Mouse (Mus musculus) adrenal gland, postnatal 25 days (tissue): ENCODE data around the gene Prkce. TPM values are rescaled to one million over a fixed set of nuclear protein-coding genes. Genes with fewer than 3 reads are reported as not detected.

Experiments used
- DNase-seq: peaks from one replicate; pipeline ENCODE4 v3.0.0; 2021; ENCODE audit warnings: mixed read lengths
- total RNA-seq: library from RNA; stranded (reverse); gene quantifications from 2 replicates; pipeline ENCODE4 v1.2.3, GENCODE M21; 2021

Gene Prkce
- total RNA-seq, 1 experiment from 2014 or later: 25.8 TPM

GRCm38 (mm10) chr17:86302266-86302665 lies 134.7 kb downstream of the Prkce start:
- peak; percentile 26 for DNase-seq

- DNase-seq: no peak
Observed at GRCm38 (mm10) chr17:86302861-86303331, 135.3 kb downstream of the Prkce start.

- DNase-seq: no peak
Observed at GRCm38 (mm10) chr17:86303401-86304243, 136.0 kb downstream of the Prkce start.

GRCm38 (mm10) chr17:86304923-86305630 lies 137.5 kb downstream of the Prkce start:
- no peak for DNase-seq

- DNase-seq: no peak
Observed at GRCm38 (mm10) chr17:86306161-86306560, 138.6 kb downstream of the Prkce start.

GRCm38 (mm10) chr17:86313413-86314139 lies 146.0 kb downstream of the Prkce start:
- DNase-seq: no peak

- DNase-seq: no peak
Observed at GRCm38 (mm10) chr17:86315874-86316273, 148.3 kb downstream of the Prkce start.

GRCm38 (mm10) chr17:86316771-86317170 lies 149.2 kb downstream of the Prkce start:
- DNase-seq: no peak

- no peak for DNase-seq
Observed at GRCm38 (mm10) chr17:86317197-86317596, 149.6 kb downstream of the Prkce start.

GRCm38 (mm10) chr17:86319967-86320602 lies 152.5 kb downstream of the Prkce start:
- no peak for DNase-seq

- DNase-seq: no peak
Observed at GRCm38 (mm10) chr17:86322840-86323239, 155.3 kb downstream of the Prkce start.

- DNase-seq: no peak
Observed at GRCm38 (mm10) chr17:86323310-86323709, 155.7 kb downstream of the Prkce start.

GRCm38 (mm10) chr17:86323909-86324686 lies 156.5 kb downstream of the Prkce start:
- no peak for DNase-seq

GRCm38 (mm10) chr17:86324756-86325155 lies 157.2 kb downstream of the Prkce start:
- no peak for DNase-seq

- no peak for DNase-seq
Observed at GRCm38 (mm10) chr17:86325317-86325716, 157.7 kb downstream of the Prkce start.

- DNase-seq: no peak
Observed at GRCm38 (mm10) chr17:86327958-86328357, 160.4 kb downstream of the Prkce start.

GRCm38 (mm10) chr17:86329273-86330075 lies 161.9 kb downstream of the Prkce start:
- DNase-seq: no peak

- no peak for DNase-seq
Observed at GRCm38 (mm10) chr17:86330076-86330955, 162.7 kb downstream of the Prkce start.

GRCm38 (mm10) chr17:86331835-86332234 lies 164.2 kb downstream of the Prkce start:
- DNase-seq: no peak
